Mouse (Mus musculus): ENCODE measurements around the gene Serpinf2.

DNA sequence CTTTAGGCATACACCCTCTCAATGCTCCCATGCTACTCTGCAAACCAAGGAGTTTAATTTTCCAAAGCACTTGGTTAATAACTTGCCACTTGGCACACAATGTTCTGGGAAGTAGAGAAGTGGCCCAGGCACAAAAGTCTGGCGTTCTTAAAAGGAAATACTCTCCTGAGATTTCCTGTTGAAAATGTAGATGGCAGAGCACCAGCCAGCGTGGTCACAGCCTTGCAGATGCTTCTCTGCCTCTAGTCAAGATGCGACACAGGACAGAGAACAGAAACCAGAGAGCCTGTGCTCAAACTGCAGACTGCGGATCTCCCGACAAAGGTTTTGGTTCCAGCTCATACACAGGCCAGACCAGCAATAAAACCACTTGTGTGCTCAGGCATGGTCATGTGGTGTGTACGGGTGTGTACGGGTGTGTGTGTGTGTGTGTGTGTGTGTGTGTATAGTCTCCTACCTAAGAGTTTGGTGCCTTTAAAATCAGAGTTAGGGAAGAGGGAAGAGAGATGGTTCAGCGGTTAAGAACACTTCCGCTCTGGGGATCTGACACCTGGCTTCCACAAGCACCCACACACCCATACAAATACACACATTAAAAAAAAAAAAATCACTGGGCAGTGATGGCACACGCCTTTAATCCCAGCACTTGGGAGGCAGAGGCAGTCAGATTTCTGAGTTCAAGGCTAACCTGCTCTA is 15.8 kb upstream of the Serpinf2 start:
- TF ChIP-seq CTCF (IDR thresholded peaks at IDR 0.05; ENCODE audit: borderline replicate concordance, extremely low read depth, insufficient read depth, insufficient read length) (no peak), POLR2A (IDR thresholded peaks at IDR 0.05; ENCODE audit: borderline replicate concordance, extremely low read depth, insufficient read depth, insufficient read length, poor library complexity, severe bottlenecking) (no peak)

All from brain, embryonic 14.5 days (tissue).